Mouse (Mus musculus) midbrain, embryonic 10.5 days (tissue): ENCODE data around the gene Creb1. TPM values are rescaled to one million over a fixed set of nuclear protein-coding genes. Genes with fewer than 3 reads are reported as not detected.
"Not testable (repeated sequence)": the region's sequence is repeated elsewhere in the genome, so short reads cannot be mapped to it uniquely, and the experiment has no call there.

Experiments
- DNase-seq: peaks from one replicate; pipeline ENCODE4 v3.0.0-alpha.2; 2017; ENCODE audit warnings: low spot score
- H3K27ac ChIP-seq: fragments of 300-500 bp; sonication (generic); replicated peaks from 2 replicates; pipeline ENCODE4 v1.5.1; 2016; ENCODE audit warnings: mild to moderate bottlenecking
- H3K27me3 ChIP-seq: fragments of 300-500 bp; sonication (generic); 2 replicates; pipeline ENCODE4 v1.6.1; 2016; ENCODE audit warnings: low read depth, mild to moderate bottlenecking; ENCODE audit not compliant: poor library complexity, severe bottlenecking
- H3K36me3 ChIP-seq: fragments of 300-500 bp; sonication (generic); 2 replicates; pipeline ENCODE4 v1.6.1; 2016; ENCODE audit warnings: mild to moderate bottlenecking, moderate library complexity
- H3K4me1 ChIP-seq: fragments of 300-500 bp; sonication (generic); 2 replicates; pipeline ENCODE4 v1.6.1; 2016
- H3K4me3 ChIP-seq: fragments of 300-500 bp; sonication (generic); 2 replicates; pipeline ENCODE4 v1.5.1; 2016; ENCODE audit warnings: mild to moderate bottlenecking, moderate library complexity
- H3K9me3 ChIP-seq: fragments of 300-500 bp; sonication (generic); replicated peaks from 2 replicates; pipeline ENCODE4 v1.6.1; 2016; ENCODE audit warnings: mild to moderate bottlenecking
- WGBS: fragments of 180-500 bp; shearing (Covaris S2); methylation state at CpG from one replicate; pipeline ENCODE4 v1.1.7; 2016; 5-methylcytosine and 5-hydroxymethylcytosine counted together
- polyA plus RNA-seq: library from polyadenylated mRNA; unstranded; fragments of >200 nt; fragmentation: Nextera tagmentation; extraction: Ambion mirVana; gene quantifications from 2 replicates; pipeline ENCODE4 v1.2.1, GENCODE M21; 2016

Gene Creb1
- polyA plus RNA-seq, 1 experiment from 2014 or later = 46.2 TPM

- Histone ChIP-seq H3K4me3 (no peak overlapping the region), H3K27me3 (no peaks in the 10 kb centered on the region), H3K27ac (no peak overlapping the region), H3K4me1 (no peaks in the 10 kb centered on the region), H3K9me3 (no peaks in the 10 kb centered on the region), H3K36me3 (peaks cover 81% of the 10 kb centered on the region)
- WGBS = 95% methylated on average over 3 of the region's 3 CpGs
- DNase-seq = no peak
Observed at GRCm38 (mm10) chr1:64560105-64560504, 27.7 kb downstream of the Creb1 start.

DNA sequence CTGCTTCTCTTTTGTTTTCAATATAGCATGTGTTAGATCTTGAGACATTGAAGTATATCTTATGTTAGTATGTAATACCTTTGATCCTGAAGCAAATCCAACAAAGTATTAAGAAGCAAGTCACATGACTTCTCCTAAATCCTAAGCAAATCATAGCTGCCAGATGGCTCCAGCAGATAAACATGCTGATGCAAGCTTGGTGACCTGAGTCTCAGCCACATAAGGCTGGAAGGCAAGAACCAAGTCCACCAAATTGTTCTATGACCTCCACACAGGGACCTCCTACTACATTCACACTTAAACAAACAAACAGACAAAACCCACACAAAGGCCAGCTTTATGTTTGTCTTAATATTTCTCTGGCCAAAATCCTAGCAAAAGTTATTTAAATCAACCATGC is 35.8 kb downstream of the Creb1 start:
- Histone ChIP-seq H3K36me3 (peaks cover 95% of the 10 kb centered on the region), H3K27ac (no peak overlapping the region), H3K4me1 (no peaks in the 10 kb centered on the region), H3K27me3 (no peaks in the 10 kb centered on the region), H3K9me3 (no peaks in the 10 kb centered on the region), H3K4me3 (no peak overlapping the region)
- DNase-seq = no peak

GRCm38 (mm10) chr1:64576022-64576421 is 43.6 kb downstream of the Creb1 start:
- H3K27ac ChIP-seq = no peak overlapping the region
- H3K9me3 ChIP-seq = no peaks in the 10 kb centered on the region
- DNase-seq = no peak
- H3K36me3 ChIP-seq = peaks cover 95% of the 10 kb centered on the region
- no peaks in the 10 kb centered on the region for H3K4me1 ChIP-seq
- WGBS = 82% methylated on average over 7 of the region's 7 CpGs
- no peak overlapping the region for H3K4me3 ChIP-seq
- no peaks in the 10 kb centered on the region for H3K27me3 ChIP-seq

- 61% methylated on average over 2 of the region's 2 CpGs for WGBS
- H3K9me3 ChIP-seq = no peaks in the 10 kb centered on the region
- no peak overlapping the region for H3K4me3 ChIP-seq
- no peak overlapping the region for H3K27ac ChIP-seq
- DNase-seq = no peak
- H3K36me3 ChIP-seq = peaks cover 95% of the 10 kb centered on the region
- no peaks in the 10 kb centered on the region for H3K4me1 ChIP-seq
- no peaks in the 10 kb centered on the region for H3K27me3 ChIP-seq
Observed at GRCm38 (mm10) chr1:64576732-64577131, 44.3 kb downstream of the Creb1 start.

- H3K27me3 ChIP-seq, H3K27ac ChIP-seq, H3K9me3 ChIP-seq, H3K4me1 ChIP-seq, H3K4me3 ChIP-seq, DNase-seq: not testable (repeated sequence)
- peaks cover 92% of the 10 kb centered on the region for H3K36me3 ChIP-seq
- whole genome bisulfite sequencing = 56% methylated on average over 9 of the region's 9 CpGs
Observed at GRCm38 (mm10) chr1:64577911-64578310, 45.5 kb downstream of the Creb1 start.

DNA sequence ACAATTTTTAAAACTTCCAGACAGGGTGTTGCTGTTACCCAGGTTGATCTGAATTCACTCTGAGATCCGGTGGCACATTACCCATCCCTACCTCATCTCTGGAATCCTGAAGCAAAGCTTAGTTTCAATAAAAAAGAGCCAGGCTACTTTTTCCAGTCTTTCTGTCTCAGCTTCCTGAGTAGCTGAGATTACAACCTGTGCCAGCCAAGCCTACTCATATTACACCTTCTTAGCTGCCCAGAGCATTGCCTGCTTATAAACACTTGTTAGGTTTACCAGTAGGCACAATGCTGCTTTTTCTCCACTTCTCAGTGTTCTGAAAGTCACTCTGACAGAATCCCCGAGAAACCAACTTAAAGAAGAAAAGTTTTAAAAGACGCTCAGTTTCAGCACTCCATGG is 46.4 kb downstream of the Creb1 start:
- H3K36me3 ChIP-seq = peaks cover 85% of the 10 kb centered on the region
- H3K4me1 ChIP-seq = no peaks in the 10 kb centered on the region
- H3K4me3 ChIP-seq = no peak overlapping the region
- no peak for DNase-seq
- no peaks in the 10 kb centered on the region for H3K27me3 ChIP-seq
- H3K9me3 ChIP-seq = no peaks in the 10 kb centered on the region
- 91% methylated on average over 3 of the region's 3 CpGs for WGBS
- H3K27ac ChIP-seq = no peak overlapping the region

DNA sequence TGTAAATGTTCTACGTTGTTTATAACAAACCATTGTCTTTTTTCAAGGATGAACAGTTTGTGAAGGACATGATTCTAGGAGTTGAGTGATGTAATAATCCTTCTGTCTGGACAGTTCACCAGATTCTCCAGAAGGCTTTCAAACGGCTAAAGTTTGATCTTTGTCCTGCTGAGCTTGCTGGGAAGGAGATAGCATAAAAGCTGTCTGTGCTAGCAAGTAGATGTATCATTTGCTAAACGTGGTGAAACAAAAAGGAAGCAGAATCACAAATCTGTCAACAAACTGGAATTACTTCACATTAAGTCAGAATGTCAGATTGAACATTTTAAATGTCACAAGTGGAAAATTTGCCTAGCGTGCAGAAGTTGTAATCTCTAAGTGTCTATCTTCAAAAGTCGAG is 66.5 kb downstream of the Creb1 start:
- 78% methylated on average over 5 of the region's 5 CpGs for WGBS
- no peak for DNase-seq
- Histone ChIP-seq H3K9me3 (no peaks in the 10 kb centered on the region), H3K4me1 (no peaks in the 10 kb centered on the region), H3K4me3 (no peak overlapping the region), H3K27ac (no peak overlapping the region), H3K27me3 (no peaks in the 10 kb centered on the region), H3K36me3 (peaks cover 74% of the 10 kb centered on the region)

DNA sequence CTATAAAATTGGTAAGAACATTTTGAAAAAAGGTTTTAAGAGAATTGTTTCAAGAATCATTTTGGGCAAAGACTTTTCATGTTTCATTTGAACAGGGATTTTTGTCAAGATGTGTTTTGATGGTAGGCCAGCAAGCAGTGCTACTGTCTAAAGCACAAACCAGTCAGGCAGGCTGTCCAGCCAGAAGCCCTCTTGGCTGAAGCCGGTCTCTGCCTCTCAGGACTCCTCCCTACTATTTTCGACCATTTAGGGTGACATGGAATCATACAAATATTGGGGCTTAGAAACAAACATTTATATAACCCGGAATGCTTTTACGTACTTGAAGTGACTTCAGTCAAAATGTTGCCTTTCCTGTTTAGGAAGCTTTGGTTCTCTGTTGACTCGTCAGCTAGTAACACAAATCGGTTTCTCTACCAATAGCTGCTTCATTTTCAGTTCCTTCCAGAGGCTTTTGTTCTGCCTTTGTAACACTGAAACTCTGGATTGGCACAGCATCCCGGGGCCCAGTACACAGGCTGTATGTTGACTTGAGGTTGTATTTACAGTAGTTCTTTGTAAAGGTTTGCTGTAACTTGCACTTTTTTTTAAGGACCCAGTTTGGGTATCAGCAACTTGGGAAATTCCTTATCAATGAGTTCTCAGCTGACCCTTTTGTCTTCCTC is 68.1 kb downstream of the Creb1 start:
- H3K36me3 ChIP-seq = peaks cover 76% of the 10 kb centered on the region
- 92% methylated on average over 7 of the region's 7 CpGs for WGBS
- DNase-seq = no peak

DNA sequence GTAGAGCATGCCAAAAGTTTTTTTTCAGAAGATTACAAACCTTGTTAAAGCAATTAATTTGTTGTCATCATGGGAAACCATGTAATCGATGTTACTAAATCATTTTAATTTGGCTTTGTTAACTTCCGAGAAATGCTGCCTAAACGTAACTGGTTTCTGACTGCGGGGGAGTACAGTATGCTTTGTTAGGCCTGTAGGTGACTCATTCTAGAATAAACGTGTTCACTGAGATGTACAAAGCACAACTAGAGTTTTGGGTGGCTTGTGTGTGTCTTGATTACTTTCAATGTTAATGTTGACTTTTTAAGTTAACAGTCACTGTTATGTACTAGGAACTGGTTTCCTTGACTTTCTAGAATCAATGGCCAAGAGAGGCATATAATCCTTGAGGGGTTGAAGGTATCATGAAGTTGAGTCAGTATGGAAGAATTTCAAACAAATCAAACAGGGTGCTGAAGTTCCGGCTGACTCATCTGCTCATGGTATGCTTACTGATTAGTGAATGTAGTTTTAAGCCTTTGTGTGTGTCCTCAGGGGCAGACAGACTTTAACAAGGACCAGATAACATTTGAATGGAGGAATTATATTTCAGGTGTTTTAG is 68.9 kb downstream of the Creb1 start:
- Histone ChIP-seq H3K27ac (no peak overlapping the region), H3K4me3 (no peak overlapping the region), H3K36me3 (peaks cover 77% of the 10 kb centered on the region), H3K4me1 (no peaks in the 10 kb centered on the region), H3K27me3 (no peaks in the 10 kb centered on the region), H3K9me3 (no peaks in the 10 kb centered on the region)
- no peak for DNase-seq
- WGBS = 92% methylated on average over 6 of the region's 6 CpGs

More for the DNA sequence above, 68.1 kb downstream of the Creb1 start:
- Histone ChIP-seq H3K9me3 (no peaks in the 10 kb centered on the region), H3K4me1 (no peaks in the 10 kb centered on the region), H3K4me3 (no peak overlapping the region), H3K27me3 (no peaks in the 10 kb centered on the region), H3K27ac (no peak overlapping the region)

- WGBS = 96% methylated on average over 5 of the region's 5 CpGs
- Histone ChIP-seq H3K27ac (no peak overlapping the region), H3K36me3 (peaks cover 76% of the 10 kb centered on the region), H3K4me1 (no peaks in the 10 kb centered on the region), H3K27me3 (no peaks in the 10 kb centered on the region), H3K9me3 (no peaks in the 10 kb centered on the region), H3K4me3 (no peak overlapping the region)
- DNase-seq = no peak
Observed at GRCm38 (mm10) chr1:64603381-64603780, 70.9 kb downstream of the Creb1 start.

DNA sequence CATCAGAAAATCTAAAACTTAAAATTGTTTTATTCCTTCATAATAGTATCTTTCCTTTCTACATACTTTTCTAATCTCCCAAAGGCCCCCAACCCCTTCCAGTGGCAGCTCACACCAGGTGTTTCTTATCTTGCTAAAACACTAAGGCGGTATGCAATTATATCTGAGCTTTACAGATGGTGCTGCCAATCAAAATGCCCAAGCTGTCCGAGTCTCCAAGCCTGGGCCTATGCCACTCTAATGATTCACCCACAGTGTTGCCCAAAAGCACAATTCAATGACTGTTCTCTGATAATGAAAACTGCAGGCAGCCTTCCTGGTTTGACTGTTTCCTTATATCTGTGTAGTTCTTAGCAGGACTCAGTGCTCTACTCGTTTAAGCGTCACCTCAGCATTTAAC is 76.7 kb downstream of the Creb1 start:
- H3K4me3 ChIP-seq = no peak overlapping the region
- 93% methylated on average over 4 of the region's 4 CpGs for WGBS
- H3K27me3 ChIP-seq = no peaks in the 10 kb centered on the region
- peaks cover 78% of the 10 kb centered on the region for H3K36me3 ChIP-seq
- H3K27ac ChIP-seq = no peak overlapping the region
- no peaks in the 10 kb centered on the region for H3K9me3 ChIP-seq
- no peaks in the 10 kb centered on the region for H3K4me1 ChIP-seq
- DNase-seq = no peak

GRCm38 (mm10) chr1:64609976-64610375 is 77.5 kb downstream of the Creb1 start:
- Histone ChIP-seq H3K27ac (no peak overlapping the region), H3K36me3 (peaks cover 77% of the 10 kb centered on the region), H3K9me3 (no peaks in the 10 kb centered on the region), H3K4me1 (peaks cover under 1% of the 10 kb centered on the region; the same call in 1 of the 2 replicates), H3K27me3 (no peaks in the 10 kb centered on the region), H3K4me3 (no peak overlapping the region)
- 95% methylated on average over 9 of the region's 9 CpGs for WGBS
- no peak for DNase-seq

- H3K4me3 ChIP-seq = no peak overlapping the region
- H3K27ac ChIP-seq = no peak overlapping the region
- no peaks in the 10 kb centered on the region for H3K27me3 ChIP-seq
- peaks cover 30% of the 10 kb centered on the region for H3K4me1 ChIP-seq
- no peak for DNase-seq
- H3K36me3 ChIP-seq = peaks cover 39% of the 10 kb centered on the region
- no peaks in the 10 kb centered on the region for H3K9me3 ChIP-seq
- 94% methylated on average over 9 of the region's 9 CpGs for WGBS
Observed at GRCm38 (mm10) chr1:64614311-64614710, 81.9 kb downstream of the Creb1 start.
